Mouse (Mus musculus) heart, postnatal 14 days (tissue): Measurements from ENCODE around the gene Cyp26b1. TPM values are rescaled to one million over a fixed set of nuclear protein-coding genes. Genes with fewer than 3 reads are reported as not detected.
"Not testable (repeated sequence)": the region's sequence is repeated elsewhere in the genome, so short reads cannot be mapped to it uniquely, and the experiment has no call there.

Experiments
- DNase-seq, 2 experiments: peaks; one replicate each; pipeline ENCODE4 v3.0.0; 2021 to 2022
- intact Hi-C: fragments of 180-260 bp; cut with DNase I; formaldehyde crosslinking; loops from one replicate; pipeline ENCODE4 v1.15.1; 2025
- long read RNA-seq, 2 experiments: library from polyadenylated mRNA; stranded (forward); transcript quantifications; one replicate each; pipeline ENCODE4 v2.0.0; 2021
- total RNA-seq, 2 experiments: library from RNA; stranded (reverse); gene quantifications; 2 replicates each; pipeline ENCODE4 v1.2.3; 2021

Cyp26b1 gene
- 1 to 10 TPM; 2.1 to 2.7 TPM for total RNA-seq
- long read RNA-seq, experiment 1, partial matches to known transcripts: 0 of 1 reads
- long read RNA-seq, experiment 1, other reads (novel, unspliced or antisense): 1 of 1 reads
- long read RNA-seq, experiment 2: 0 reads

DNA sequence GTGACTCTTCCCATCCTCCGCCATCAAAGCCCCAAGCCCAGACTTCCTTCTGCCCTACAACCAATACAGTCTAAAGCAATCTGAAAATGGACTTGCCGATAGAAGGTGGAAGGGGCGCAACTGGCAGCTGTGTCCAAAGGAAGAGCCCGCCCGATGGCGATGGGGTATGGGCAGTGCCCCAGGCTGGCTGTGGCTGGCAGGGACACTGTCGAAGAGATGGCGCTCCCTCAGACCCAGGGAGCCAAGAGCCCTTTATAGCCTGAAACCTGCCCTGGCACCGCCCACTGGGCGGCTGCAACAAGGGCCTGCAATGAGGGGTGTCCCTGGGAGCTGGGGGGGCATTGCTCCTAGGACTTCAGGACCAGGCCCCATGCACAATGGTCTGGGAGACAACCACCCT is at the start of gene Cyp26b1:
TSS of gene Cyp26b1 (minus strand) at position 216 of the 400 bp plus-strand sequence.
- intact Hi-C loops: loop anchor here (5.0 kb wide), 2 partner anchors 424 to 496 kb away; no protein-coding TSS in a partner anchor
- DNase-seq: peak in 1 of 2 experiments; percentile 1

DNA sequence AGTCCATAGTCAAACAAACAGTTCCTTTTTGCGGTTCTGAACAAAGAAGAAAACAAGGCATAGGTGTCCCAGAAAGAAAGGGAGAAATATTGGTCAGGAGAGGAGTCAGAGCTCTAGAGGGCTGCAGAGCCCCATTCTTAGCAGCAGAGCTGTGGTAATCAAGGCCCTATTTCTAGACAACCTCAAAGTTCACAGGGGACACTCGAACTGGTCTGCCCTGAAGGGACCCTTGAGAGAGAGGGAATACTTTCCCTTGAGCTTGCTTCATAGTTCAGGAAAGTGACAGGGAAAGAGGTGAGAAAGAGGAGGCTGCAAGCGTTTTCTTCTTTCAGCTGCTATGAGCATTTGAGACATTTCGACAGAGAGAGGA is 47.3 kb upstream of the Cyp26b1 start:
- DNase-seq: no peak
- intact Hi-C loops: no loop called here

DNA sequence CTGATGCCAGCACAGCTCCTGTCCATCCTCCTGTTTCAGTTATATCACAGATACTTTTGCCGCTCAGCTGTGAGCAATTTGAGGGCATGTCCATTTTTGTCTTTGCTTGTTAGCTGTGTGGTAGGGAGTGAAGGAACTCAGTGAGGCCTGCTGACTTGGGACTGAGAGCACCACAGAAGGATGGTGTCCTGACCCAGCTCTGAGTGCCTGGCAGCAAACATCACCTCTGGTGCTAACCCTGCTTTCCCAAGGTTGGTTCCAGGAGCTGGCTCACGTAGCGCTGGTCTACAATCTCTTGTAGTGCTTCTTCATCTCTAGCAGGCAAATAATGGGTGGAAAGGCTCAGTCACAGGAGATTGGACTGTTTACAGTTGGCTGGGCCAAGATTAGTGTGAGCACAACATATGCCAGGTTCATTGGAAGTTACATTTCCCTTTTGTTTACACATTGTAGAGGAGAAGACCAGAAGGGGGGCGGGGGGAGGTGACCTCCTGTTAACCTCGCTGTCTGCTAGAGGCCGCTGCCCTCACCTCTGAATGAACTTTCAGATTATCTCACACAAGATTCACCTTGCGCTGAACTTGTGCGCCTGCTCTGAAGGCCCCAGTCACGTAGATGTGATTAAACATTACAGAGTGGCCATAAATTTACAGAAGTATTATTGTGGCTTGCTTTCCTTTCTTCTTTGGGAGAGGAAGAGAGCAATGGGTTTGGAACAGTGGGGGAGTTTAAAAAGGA is 46.8 kb upstream of the Cyp26b1 start:
- DNase-seq: peak; percentile 17 to 23
- intact Hi-C loops: no loop called here

DNA sequence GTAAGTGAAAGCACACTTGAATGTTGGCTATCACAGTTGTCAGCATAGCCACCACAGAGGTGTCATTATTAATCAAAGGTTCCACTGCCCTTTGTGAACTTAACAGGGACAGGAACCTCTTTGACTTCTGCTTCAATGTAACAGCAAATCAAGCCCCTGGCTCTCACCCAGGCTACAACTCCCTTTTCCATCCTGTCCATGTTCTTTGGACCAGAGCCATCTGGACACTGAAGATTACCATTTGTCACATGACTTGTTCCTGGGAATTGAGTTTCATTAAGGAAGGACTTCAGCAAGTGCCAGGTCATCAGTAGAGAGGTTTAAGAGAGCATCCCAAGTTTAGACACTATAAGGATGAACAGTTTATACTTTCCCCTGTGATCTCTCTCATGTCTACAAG is 44.5 kb upstream of the Cyp26b1 start:
- peak; percentile 46 to 66 for DNase-seq
- intact Hi-C loops: no loop called here

DNA sequence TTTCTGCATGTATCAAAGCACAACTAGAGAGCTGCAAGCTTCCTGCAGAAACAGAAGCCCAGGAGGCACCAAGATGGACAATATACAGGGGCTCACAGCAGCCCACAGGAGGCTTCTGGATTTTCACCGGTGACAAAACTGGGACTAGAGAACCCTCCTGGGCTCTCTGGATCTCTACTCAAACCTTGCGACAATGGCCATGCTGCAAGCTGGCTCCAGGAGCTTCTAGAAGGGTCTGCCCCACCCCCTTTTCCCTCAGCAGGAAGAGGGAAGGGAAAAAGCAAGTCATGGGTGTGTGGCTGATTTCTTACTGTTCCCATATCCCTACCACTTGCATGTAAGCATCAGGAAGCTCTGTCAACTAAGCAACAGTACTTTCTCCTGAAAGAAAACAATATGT is 37.9 kb upstream of the Cyp26b1 start:
- no peak for DNase-seq
- intact Hi-C loops: no loop called here

DNA sequence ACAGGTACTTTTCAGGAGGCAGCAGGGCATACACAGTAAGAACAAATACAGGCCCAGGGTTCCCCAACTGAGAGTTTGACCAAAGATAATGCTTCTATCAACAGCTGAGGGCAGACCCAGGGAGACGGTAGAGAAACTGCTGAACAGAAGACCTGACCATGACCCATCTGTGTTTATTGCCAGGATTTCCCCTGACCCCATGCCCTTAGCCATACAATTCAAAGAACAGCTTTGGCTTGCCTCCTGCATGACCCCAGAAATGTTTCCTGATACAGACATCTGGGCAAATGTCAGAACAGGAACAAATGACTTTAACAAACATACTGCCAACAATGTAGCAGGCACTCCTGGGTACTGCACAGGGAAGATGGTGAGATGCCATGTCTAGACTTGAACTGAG is 36.6 kb upstream of the Cyp26b1 start:
- intact Hi-C loops: no loop called here
- no peak for DNase-seq

DNA sequence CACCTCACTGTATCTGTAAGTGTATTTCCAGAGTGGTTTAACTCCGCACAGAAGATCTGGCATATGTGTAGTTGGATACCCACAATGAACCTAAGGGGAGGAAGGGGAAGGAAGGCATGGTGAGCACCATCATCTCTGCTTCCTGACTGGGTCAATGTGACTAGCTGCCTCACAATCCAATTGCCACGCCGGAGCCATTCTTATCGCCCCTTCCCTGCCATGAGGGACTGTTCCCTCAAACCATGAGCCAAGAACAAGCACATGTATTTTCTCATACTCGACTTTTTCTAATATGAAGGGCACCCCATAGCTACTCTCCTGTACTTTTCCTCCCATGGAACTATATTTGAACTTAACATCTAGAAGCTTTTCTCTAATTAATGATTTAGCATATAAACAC is 35.1 kb upstream of the Cyp26b1 start:
- no peak for DNase-seq
- intact Hi-C loops: no loop called here

DNA sequence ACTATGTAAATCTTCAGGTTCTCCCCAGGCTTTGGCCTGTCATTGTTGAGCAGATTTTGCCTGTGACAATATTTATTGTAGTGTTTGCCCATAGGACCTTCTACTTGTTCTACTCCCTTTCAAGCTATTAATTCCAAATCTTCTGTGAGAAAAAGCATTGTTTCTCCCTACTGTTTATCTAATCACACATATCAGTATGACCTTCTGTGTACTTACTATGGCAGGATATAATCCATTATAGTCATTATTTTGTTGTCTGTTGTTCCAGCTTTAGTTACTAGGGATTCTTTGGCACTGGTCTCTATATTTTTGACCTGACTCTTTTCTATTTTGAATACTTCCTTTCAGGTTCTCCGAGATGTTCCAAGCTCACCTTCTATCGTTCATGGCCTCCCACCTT is 32.7 kb upstream of the Cyp26b1 start:
- intact Hi-C loops: no loop called here
- DNase-seq: no peak

DNA sequence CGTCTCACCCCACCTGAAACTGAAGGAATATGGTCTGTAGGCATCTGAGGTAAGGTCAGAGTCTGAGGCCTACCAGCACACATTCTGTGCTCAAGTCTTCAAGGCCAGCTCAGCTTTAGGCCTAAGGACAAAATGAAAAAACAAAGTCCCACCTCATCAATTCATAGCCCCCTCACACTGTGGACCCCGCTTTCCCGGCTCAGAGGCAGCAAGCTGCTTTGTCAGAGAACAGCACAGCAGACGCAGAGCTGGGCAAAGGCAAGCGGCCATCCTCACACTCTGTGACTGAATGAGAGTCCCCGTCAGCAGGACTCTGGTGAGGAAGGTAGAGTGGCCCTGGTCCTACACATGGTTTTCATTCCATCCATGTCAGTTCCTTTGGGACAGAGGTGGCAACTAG is 25.5 kb upstream of the Cyp26b1 start:
- intact Hi-C loops: no loop called here
- no peak for DNase-seq

DNA sequence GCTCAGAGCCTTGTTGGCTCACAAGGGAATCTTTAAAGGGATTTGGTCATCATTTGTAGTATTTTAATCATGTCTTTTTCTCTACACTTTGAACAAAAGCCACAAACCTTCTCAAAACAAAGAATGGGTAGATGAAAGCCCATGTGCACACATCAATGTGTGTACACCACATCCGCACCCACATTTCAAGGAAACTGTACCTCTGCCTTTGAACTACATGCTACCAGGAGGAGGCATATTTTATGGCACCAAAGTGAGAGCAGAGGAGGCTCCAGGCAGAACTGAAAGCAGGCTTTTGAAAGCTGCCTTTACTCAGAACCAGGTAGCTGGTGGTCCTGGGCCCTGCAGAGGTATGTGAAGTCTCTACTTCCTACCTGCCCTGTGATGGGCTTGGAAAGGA is 23.3 kb upstream of the Cyp26b1 start:
- no peak for DNase-seq
- intact Hi-C loops: no loop called here

DNA sequence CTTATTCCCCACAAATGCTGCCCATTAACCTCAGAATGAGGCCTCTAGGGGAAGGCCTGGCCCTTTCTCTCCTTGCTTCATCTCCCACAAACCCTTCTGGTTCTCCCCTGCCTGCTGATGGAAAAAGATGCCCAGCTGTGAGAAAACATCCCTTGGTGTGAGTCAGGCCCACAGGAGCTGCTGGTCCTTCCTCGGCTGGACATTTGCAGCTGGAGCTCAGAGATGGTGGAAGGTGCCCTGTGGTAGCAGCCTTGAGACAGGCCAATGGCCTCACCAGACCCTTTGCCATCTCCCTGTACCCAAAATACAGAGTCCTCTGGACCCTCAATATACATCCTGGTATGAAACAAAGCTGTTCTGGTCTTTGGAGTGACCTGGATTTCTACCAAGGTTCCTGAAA is 22.9 kb upstream of the Cyp26b1 start:
- intact Hi-C loops: no loop called here
- no peak for DNase-seq

DNA sequence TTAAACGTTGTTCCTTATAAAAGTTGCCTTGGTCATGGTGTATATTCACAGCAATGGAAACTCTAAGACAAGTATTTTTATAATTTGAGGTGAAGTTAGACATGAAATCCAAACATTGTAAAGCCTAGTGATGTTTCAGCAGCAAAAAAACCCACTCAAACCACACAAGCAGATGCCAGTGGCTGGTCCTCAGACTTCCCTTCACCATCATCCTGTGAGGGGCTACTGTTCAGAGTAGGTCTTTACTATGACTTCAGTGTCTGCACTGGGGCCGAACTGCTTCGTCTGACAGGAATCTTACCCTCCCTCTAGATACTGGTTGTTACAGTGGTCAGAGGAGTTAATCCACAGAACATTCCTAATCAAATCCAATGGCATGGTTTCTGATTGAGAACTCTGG is 19.9 kb upstream of the Cyp26b1 start:
- intact Hi-C loops: no loop called here

DNA sequence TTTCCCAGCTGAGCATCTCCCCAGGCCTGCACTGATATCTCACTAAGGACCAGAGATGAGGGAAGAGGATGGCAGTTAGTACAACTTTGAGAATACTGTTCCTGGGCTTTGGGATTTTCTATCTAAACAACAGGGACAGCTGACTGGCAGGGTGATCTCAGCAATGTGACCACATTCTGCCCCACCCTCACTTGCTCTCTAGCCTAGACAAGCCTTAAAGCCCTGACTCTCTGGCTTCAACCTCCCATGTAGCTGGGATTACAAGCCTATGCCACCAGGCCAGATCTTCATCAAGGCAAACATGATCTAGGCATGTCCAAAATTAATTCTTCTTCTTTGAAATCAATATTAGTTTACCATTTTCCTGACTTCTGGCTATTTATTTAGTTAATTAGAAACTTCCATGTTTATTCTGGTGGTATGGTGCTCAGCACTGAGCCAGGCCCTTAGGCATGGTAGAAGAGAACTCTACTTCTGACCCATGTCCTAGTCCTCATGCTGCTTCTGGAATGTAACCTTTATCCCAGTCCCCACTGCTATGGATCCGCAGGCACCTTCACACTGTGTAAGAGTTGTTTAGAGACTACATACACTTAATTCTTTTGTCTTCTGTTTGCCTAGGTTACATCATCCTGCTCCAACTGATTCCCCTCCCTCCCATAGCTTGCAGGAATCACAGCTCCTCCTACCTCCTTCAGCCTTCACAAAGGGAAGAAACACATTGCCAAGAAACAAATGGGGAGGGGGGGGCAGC is 7.6 kb upstream of the Cyp26b1 start:
- intact Hi-C loops: no loop called here

More for the DNA sequence above, 19.9 kb upstream of the Cyp26b1 start:
- DNase-seq: no peak

DNA sequence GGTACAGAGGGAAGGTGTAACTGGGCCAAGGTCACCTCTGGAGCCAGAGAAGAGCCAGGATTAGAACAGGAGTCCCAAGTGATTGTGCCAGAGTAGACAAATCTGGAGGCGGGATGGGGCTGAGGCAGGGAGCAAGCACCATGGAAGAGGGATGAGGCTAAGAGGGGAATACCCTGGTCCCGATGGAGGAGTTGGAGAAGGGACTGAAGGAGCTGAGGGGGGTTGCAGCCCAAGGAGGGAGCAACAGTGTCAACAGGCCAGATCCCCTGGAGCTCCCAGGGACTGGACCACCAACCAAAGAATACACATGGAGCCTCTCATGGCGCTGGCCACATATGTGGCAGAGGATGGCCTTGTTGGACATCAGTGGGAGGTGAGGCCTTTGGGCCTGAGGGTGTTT is 5.6 kb upstream of the Cyp26b1 start:
- intact Hi-C loops, DNase-seq: not testable (repeated sequence)

More for the DNA sequence above, 7.6 kb upstream of the Cyp26b1 start:
- DNase-seq: no peak

DNA sequence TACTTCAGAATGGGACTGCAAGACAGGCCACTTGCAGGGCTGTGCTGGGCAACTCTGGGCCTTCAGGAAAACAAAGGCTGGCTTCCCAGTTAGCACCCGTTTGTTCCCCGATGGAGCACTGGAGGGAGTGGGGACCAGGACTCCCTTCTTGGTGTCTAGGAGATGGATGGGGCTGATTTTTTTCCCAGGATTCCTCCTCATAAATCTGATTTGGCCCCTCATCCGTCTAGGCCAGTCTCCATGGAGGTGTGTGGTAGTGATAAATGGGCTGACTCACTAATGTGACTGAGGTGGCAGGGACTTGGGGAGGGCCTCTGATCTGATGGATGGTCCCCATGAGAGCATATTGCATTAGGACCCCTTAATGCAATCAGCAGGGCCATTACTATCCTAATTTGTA is 5.0 kb upstream of the Cyp26b1 start:
- intact Hi-C loops: no loop called here
- no peak for DNase-seq

DNA sequence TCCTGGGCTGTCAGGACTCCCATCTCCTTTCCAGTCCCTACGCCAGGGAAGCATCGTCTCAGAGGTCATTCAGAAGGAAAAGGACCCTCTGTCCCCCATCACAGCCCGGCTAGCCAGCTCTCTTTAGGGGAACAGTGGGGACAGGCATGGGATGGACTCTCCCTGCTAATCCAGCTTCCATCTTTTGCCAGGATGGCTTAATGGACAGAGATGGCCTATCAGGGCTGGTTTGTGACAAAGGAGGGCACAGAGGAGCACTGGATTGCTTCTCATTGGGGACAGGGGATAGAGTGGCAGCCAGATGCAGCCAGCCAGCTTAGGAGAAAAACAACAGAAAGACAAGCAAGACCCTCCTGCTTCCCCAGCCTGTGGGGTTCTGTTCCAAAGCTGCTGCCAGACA is 918 bp upstream of the Cyp26b1 start:
- intact Hi-C loops: loop anchor here (5.0 kb wide), 2 partner anchors 423 to 497 kb away; no protein-coding TSS in a partner anchor
- DNase-seq: peak in 1 of 2 experiments; percentile 0

DNA sequence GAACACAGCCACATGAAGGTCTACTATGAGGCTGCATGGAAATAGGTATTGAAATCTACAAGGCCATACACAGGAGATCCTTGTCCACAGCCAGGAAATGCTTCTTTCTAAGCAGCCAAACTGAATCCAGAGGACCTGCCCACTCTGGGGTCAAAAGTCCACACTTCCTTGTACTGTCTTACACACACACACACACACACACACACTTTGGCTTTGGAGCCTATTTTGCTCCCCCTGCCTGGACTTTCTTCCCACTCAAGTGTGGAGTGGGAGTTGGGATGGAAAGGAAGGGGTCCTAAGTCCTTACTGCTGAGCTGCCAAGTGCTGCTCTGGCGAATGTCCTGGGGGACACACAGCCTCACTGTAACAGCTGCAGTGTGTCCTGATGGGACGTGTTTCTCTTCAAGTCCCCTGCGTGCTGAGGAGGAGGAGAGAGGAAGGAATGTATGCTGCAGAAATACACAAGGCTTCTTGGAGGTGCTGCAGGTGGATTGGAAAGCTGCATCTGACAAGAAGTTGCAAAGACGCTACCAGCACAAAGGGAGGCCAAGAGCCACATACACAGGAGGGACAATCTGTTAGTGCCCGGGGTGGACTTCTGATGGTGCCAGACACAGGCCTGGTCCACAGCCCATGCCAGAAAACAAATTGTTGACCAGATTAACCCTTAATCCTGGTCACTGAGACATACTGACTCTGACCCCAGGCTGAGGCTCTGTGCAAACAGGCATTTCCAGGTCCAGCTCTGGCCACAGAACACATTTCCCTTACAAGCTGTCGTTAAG is 2.6 kb downstream of the Cyp26b1 start:
- peak; percentile 3 to 17 for DNase-seq
- intact Hi-C loops: loop anchor here (5.0 kb wide), 2 partner anchors 426 to 494 kb away; no protein-coding TSS in a partner anchor

DNA sequence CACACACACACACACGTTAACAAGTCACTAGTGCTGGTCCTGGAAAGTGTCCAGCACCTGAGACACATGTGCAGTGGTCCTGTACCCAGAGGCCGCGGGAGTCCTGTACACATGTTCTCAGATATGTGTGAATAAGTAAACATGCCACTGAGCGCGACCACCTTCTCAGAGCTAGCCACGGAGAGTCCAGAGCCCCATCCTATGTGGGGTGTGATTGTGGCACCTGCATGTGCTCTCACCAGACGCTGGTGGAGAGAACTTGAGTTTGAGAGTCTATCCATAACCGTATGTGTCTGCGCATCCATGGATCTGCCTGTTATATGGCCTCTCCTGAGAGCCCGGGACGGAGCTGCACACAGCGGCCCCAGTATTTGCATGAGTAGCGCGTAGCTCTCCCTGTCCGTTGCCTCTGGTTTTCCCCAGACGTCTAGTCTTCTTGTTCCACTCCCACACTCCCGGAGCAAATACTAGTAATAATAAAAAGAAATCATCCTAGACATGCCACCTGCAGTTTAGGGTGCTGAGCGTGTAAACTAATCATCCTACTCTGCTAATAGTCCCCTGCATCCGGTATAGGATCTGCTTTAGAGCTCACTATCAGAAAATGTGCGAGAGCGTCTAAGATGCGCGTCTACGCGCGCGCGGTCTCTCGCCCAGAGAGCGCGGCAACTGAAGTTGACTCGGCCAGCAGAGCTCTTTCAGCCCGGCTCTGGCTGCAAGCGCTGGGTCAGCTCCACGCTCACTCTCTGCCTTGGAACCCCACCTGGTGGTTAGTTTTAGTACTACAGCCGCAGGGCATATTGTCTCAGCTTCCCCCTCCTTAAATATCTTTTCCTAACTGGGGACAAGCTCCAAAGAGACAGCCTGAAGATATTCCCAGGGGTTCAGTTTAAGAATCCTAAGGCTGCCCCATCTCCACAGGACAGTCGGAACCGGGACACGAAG is 3.7 kb downstream of the Cyp26b1 start:
- intact Hi-C loops: loop anchor here (2.0 to 5.0 kb wide), 5 partner anchors 183 to 493 kb away; no protein-coding TSS in a partner anchor
- peak; percentile 88 to 95 for DNase-seq

DNA sequence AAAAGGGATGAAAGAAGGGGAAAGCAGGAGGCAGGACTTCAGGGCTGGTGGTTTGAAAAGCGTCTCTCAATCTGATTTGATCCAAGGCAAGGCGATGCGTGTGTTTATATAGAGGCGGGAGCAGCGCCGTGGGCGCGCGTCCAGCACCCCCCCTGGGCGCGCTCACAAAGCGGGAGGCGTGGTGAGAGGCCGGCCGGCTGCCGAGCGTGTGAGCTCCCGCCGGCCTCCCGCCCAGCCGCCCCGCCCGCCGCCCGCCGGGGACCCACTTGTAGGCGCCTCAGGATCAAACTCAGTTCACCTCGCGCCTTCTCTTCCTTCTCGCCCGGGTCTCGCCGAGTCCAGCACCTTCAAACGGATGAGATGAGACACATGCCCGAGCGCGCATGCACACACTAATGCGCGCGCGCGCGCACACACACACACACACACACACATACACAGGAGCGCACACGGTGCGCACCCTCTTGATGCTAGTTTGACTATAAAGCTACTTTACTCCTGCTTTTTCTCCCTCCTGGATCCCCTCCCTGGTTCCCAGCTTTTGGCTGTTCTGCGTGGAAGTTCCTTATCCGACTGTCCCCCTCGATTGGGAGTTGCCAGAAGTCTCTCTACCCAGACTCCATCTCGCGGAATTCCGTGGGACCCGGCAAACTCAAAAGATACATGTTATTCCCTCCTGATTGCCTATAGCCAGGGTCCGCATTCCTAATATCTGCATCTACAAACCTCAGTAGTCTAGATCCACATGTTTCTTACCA is 4.6 kb downstream of the Cyp26b1 start:
- peak; percentile 62 to 63 for DNase-seq
- intact Hi-C loops: loop anchor here (2.0 to 5.0 kb wide), 3 partner anchors 182 to 323 kb away; no protein-coding TSS in a partner anchor
